Mouse (Mus musculus) limb, embryonic 15.5 days (tissue): ENCODE data around the gene Prkch. TPM values are rescaled to one million over a fixed set of nuclear protein-coding genes. Genes with fewer than 3 reads are reported as not detected.
A peak's percentile ranks its signal among the peaks of the same experiment; 100 is the strongest.

Source experiments
- ATAC-seq: fragments of 200-750 bp; cut with Nextera tagmentation; 2 replicates; pipeline ENCODE4 v1.8.0; 2017; ENCODE audit warnings: low read depth, moderate TSS enrichment; ENCODE audit not compliant: insufficient number of reproducible peaks, low FRiP score, low TSS enrichment
- H3K27ac ChIP-seq: fragments of 300-500 bp; sonication (generic); 2 replicates; pipeline ENCODE4 v1.5.1; 2015; ENCODE audit warnings: moderate library complexity, mild to moderate bottlenecking, inconsistent platforms
- H3K27me3 ChIP-seq: fragments of 300-500 bp; sonication (generic); 2 replicates; pipeline ENCODE4 v1.6.1; 2015; ENCODE audit warnings: inconsistent platforms
- H3K36me3 ChIP-seq: fragments of 300-500 bp; sonication (generic); 2 replicates; pipeline ENCODE4 v1.6.1; 2015; ENCODE audit warnings: inconsistent platforms
- H3K4me1 ChIP-seq: fragments of 300-500 bp; sonication (generic); 2 replicates; pipeline ENCODE4 v1.6.1; 2015; ENCODE audit warnings: inconsistent platforms
- H3K4me2 ChIP-seq: fragments of 300-500 bp; sonication (generic); 2 replicates; pipeline ENCODE4 v1.6.1; 2015; ENCODE audit warnings: mild to moderate bottlenecking, inconsistent platforms
- H3K4me3 ChIP-seq: fragments of 300-500 bp; sonication (generic); 2 replicates; pipeline ENCODE4 v1.5.1; 2015; ENCODE audit warnings: mild to moderate bottlenecking, inconsistent platforms
- H3K9ac ChIP-seq: fragments of 300-500 bp; sonication (generic); 2 replicates; pipeline ENCODE4 v1.6.1; 2015; ENCODE audit warnings: inconsistent platforms
- H3K9me3 ChIP-seq: fragments of 300-500 bp; sonication (generic); 2 replicates; pipeline ENCODE4 v1.6.1; 2016; ENCODE audit warnings: inconsistent platforms
- WGBS: fragments of 180-500 bp; shearing (Covaris S2); methylation state at CpG from one replicate; pipeline ENCODE4 v1.1.7; 2015; 5-methylcytosine and 5-hydroxymethylcytosine counted together
- polyA plus RNA-seq: library from polyadenylated mRNA; unstranded; fragments of >200 nt; fragmentation: Nextera tagmentation; extraction: Ambion mirVana; gene quantifications from 2 replicates; pipeline ENCODE4 v1.2.1, GENCODE M21; 2015

The Prkch gene
- polyA plus RNA-seq, 1 experiment from 2014 or later = 18.2 TPM

DNA sequence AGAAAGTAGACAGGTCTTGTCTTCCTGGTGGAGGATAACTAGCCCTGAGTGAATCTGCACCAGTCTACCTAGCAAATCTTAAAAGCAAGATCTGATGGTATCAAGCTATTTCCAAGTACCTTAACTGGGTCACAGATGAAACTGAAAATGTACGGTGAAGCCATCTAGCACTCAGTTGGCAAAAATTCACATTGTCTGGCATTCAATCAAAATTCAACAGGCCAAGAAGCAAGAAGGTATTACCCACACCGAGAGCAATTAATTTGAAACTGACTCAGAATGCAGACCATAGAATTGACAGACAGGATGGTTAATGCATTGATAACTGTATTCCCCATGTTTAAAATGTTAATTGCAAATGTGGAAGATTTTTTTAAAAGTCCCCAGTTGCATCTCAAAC lies 82.1 kb downstream of the Prkch start:
- Histone ChIP-seq H3K4me3 (no peak overlapping the region), H3K9ac (no peak overlapping the region), H3K9me3 (no peaks in the 10 kb centered on the region), H3K27ac (no peak overlapping the region), H3K4me1 (peaks cover 3% of the 10 kb centered on the region; the same call in 1 of the 2 replicates), H3K36me3 (no peaks in the 10 kb centered on the region), H3K4me2 (no peak overlapping the region), H3K27me3 (no peaks in the 10 kb centered on the region)
- no peak for ATAC-seq
- WGBS = 53% methylated on average over 2 of the region's 2 CpGs

DNA sequence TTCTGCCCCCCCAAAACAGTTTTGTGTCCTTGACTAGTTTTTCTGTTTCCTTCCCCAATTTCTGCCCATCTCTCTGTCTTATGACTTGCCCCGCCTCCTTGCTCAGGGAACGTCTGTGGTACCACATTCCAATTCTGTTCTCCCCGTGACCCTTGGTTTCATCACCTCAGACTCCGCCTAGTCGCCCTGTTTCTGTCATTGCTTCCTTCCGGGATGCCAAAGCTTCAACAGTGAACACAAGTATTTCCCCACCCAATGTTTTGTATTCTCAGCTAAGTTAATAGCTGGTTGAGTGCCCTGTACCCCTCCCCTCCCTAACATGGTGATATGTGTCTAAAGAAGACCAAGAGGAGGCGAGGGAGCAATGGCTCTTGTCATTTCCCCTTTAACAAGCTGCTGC lies 83.0 kb downstream of the Prkch start:
- ATAC-seq = no peak
- no peak overlapping the region for H3K9ac ChIP-seq
- peaks cover 8% of the 10 kb centered on the region; the same call in 1 of the 2 replicates for H3K4me1 ChIP-seq
- no peaks in the 10 kb centered on the region for H3K9me3 ChIP-seq
- no peaks in the 10 kb centered on the region for H3K27me3 ChIP-seq
- H3K27ac ChIP-seq = no peak overlapping the region
- H3K4me2 ChIP-seq = no peak overlapping the region
- no peak overlapping the region for H3K4me3 ChIP-seq
- 70% methylated on average over 7 of the region's 7 CpGs for WGBS
- no peaks in the 10 kb centered on the region for H3K36me3 ChIP-seq

DNA sequence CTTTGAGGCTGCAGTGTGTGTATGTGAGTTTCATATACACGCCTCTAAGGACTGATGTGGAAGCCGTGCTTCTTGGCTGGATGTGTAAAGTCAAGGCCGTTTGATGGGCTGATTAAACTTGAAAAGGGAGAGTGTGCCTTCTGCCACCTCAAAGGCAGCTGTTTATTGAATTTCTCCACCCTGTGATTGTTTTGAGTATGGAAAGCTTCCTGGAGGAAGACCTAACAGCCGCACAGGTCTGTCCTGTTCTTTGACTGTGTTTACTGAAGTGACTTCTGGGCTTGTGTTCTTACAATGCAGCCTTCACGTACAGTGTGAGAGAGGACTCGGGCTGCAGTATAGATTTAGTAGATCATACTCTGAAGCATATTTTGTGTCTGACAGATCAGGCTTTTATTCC lies 86.1 kb downstream of the Prkch start:
- H3K4me1 ChIP-seq = peaks cover 8% of the 10 kb centered on the region; the same call in 1 of the 2 replicates
- H3K9me3 ChIP-seq = no peaks in the 10 kb centered on the region
- H3K4me2 ChIP-seq = no peak overlapping the region
- WGBS = 70% methylated on average over 6 of the region's 6 CpGs
- H3K36me3 ChIP-seq = no peaks in the 10 kb centered on the region
- no peak for ATAC-seq
- H3K27ac ChIP-seq = no peak overlapping the region
- no peak overlapping the region for H3K9ac ChIP-seq
- no peak overlapping the region for H3K4me3 ChIP-seq
- no peaks in the 10 kb centered on the region for H3K27me3 ChIP-seq

DNA sequence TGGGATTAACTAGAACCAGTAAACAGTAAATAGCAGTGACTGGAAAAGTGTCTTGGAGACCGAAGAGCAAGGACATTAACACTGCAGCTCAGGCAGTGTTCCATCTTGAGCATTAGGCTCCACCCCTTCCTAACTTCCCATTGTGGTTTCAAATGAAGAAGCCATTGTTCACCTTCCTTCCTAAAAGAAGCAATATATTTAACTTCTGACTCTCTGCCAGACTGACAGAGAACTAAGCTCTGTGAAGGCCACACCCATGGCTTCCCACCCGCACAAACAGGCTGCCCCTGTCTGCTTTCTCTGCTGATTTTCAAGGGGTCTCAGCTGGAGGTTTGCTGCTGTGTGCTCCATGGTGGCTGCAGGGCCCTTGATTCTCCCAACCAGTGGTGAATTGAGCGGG lies 86.9 kb downstream of the Prkch start:
- WGBS = 38% methylated on average over 3 of the region's 3 CpGs

DNA sequence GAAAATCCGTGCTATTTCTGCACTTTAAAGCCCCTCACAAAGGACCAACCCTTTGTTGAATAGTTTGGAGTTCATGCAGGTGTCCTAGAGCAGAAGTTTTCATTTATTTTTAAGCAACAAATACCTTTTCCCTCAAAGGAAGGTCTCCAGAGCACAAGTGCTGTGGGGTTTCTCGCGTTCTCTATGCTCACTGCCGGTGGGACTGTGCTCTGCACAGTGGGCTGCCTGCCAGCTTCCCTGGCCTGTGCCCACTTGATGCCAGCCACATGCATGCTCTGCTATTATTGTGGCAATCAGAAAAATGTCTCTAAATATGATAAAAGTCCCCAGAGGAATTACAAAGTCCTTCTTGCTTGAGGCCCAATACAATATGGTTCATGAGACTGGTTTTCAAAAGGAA lies 87.4 kb downstream of the Prkch start:
- no peak overlapping the region for H3K4me2 ChIP-seq
- no peak overlapping the region for H3K4me3 ChIP-seq
- no peaks in the 10 kb centered on the region for H3K9me3 ChIP-seq
- no peaks in the 10 kb centered on the region for H3K27me3 ChIP-seq
- 51% methylated on average over 4 of the region's 4 CpGs for WGBS
- no peak for ATAC-seq
- H3K27ac ChIP-seq = 0 out of 2 replicates have a peak overlapping the region, but pooled peaks have one; percentile 2
- H3K9ac ChIP-seq = no peak overlapping the region
- H3K36me3 ChIP-seq = no peaks in the 10 kb centered on the region
- H3K4me1 ChIP-seq = peaks cover 8% of the 10 kb centered on the region; the same call in 1 of the 2 replicates

More for the DNA sequence above, 86.9 kb downstream of the Prkch start:
- Histone ChIP-seq H3K27ac (no peak overlapping the region), H3K27me3 (no peaks in the 10 kb centered on the region), H3K4me2 (no peak overlapping the region), H3K36me3 (no peaks in the 10 kb centered on the region), H3K4me3 (no peak overlapping the region), H3K9ac (no peak overlapping the region), H3K4me1 (peaks cover 8% of the 10 kb centered on the region; the same call in 1 of the 2 replicates), H3K9me3 (no peaks in the 10 kb centered on the region)
- ATAC-seq = no peak

DNA sequence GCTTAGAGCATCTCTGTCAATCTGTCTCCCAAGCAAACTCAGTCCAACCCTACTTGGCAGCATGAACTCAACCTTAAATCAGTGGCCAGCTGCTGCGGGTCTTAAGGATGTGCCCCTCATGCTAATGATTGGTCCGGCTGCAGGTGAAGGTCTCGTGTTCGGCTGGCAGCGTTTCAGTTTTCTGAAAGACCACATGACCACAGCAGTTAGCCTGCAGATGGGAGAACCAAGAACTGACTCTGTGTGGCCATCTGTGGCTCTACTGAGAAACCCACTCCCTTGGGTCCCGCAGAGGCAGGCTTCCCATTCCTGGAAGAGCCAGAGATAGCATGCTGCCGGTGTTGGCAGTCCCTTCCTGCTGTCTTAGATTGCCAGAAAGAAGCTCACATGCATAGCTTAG lies 89.2 kb downstream of the Prkch start:
- no peak for ATAC-seq
- Histone ChIP-seq H3K9ac (no peak overlapping the region), H3K27me3 (no peaks in the 10 kb centered on the region), H3K4me2 (no peak overlapping the region), H3K4me3 (no peak overlapping the region), H3K9me3 (no peaks in the 10 kb centered on the region), H3K4me1 (peaks cover 12% of the 10 kb centered on the region; the same call in 1 of the 2 replicates), H3K27ac (no peak overlapping the region), H3K36me3 (no peaks in the 10 kb centered on the region)
- 77% methylated on average over 7 of the region's 7 CpGs for WGBS

DNA sequence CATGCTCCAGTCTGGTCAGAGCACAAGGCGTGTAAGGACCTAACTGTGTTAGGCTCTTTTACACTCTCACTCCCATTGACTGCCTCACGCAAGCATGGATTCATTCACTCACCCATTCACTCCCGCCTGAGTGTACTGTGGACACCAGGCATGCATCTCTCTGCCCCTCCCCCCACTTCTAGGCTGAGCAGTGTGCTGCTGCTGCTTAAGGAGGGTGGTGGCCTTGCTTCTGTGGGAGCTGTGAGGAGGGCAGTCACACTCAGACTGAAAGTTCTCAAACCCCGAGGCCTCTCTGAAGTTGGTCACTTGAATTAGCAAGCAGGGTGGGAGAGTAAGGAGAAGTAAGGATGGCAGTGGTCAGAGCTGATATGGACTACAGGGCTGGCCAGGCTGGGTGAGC lies 90.6 kb downstream of the Prkch start:
- H3K9ac ChIP-seq = no peak overlapping the region
- 0 out of 2 replicates have a peak, but pooled peaks have one; percentile 4 for ATAC-seq
- H3K27ac ChIP-seq = no peak overlapping the region
- H3K27me3 ChIP-seq = no peaks in the 10 kb centered on the region
- no peaks in the 10 kb centered on the region for H3K36me3 ChIP-seq
- H3K4me2 ChIP-seq = no peak overlapping the region
- no peak overlapping the region for H3K4me3 ChIP-seq
- H3K4me1 ChIP-seq = peaks cover 12% of the 10 kb centered on the region; the same call in 1 of the 2 replicates
- no peaks in the 10 kb centered on the region for H3K9me3 ChIP-seq
- 66% methylated on average over 4 of the region's 4 CpGs for WGBS

DNA sequence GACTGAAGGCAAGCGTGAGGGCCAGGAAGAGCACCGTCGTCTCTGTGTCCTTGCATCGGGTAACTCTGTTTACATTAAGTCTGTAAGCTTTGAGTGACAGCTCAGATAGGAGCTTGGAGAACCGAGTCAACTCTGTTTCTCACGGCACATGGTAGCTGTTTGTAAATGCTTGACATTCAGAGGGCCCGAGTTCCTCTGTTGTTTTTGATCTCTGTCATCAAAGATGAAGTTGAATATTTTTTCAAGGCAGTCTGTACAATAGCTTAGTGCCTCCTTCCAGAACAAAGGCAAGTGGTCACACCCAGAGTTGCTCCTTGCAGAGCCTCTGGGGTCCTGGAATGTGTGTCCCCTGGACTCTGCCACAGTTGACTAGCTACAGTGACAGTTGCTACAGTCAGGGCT lies 94.8 kb downstream of the Prkch start:
- H3K4me1 ChIP-seq = 0 out of 2 replicates have a peak, but pooled peaks cover 4% of the 10 kb centered on the region
- no peak for ATAC-seq
- no peaks in the 10 kb centered on the region for H3K9me3 ChIP-seq
- no peaks in the 10 kb centered on the region for H3K36me3 ChIP-seq
- H3K9ac ChIP-seq = no peak overlapping the region
- no peak overlapping the region for H3K4me2 ChIP-seq
- 31% methylated on average over 7 of the region's 7 CpGs for WGBS
- no peaks in the 10 kb centered on the region for H3K27me3 ChIP-seq
- no peak overlapping the region for H3K27ac ChIP-seq
- no peak overlapping the region for H3K4me3 ChIP-seq

DNA sequence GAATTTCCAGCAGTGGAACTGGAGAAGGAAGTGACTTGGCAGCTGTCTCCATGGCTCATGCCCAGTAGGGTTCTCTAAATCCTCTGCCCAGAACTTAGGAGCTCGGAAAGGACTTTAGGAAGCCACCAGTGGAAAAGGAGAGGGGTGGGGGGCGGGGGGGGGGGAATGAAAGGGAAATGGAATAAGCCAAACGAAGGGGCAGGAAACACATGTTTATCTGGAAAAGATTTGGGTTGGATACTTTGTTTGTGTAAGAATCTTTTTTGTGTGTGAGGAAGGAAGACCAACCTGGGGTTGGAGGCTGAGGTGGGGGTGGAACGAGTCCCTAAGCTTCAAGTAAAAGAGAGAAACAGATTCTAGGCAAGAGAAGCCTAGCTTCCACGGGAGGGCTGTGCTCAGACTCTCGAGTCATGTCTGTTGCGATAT lies 98.3 kb downstream of the Prkch start:
- Histone ChIP-seq H3K9ac (no peak overlapping the region), H3K27ac (no peak overlapping the region), H3K4me3 (no peak overlapping the region), H3K4me2 (no peak overlapping the region), H3K27me3 (no peaks in the 10 kb centered on the region), H3K4me1 (peaks cover 8% of the 10 kb centered on the region), H3K9me3 (no peaks in the 10 kb centered on the region), H3K36me3 (no peaks in the 10 kb centered on the region)
- ATAC-seq = no peak
- WGBS = 61% methylated on average over 7 of the region's 7 CpGs

DNA sequence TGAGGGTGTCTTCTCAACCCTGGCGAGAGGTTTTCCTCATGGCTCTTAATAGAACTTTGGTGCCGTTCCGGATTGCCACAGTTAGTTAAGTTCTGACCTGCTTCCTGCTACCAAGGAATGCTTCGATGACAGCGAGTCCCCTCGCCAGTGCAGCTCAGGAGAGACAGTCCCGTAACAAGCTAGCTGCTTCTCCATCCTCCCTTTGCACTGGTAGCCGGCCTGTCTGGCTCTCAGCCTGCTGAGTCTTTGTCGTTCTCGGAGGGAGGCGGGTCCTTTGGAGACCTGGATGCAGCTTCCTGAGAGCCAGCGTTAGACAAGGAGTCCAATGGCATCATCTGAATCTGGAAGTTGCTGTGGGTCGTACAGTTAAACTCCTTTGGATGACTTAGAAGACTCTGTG lies 101.3 kb downstream of the Prkch start:
- ATAC-seq = no peak
- WGBS = 78% methylated on average over 13 of the region's 13 CpGs
- peaks cover 9% of the 10 kb centered on the region for H3K4me1 ChIP-seq
- H3K4me2 ChIP-seq = no peak overlapping the region
- H3K9ac ChIP-seq = no peak overlapping the region
- no peak overlapping the region for H3K4me3 ChIP-seq
- H3K27ac ChIP-seq = no peak overlapping the region
- H3K9me3 ChIP-seq = no peaks in the 10 kb centered on the region
- H3K27me3 ChIP-seq = no peaks in the 10 kb centered on the region
- no peaks in the 10 kb centered on the region for H3K36me3 ChIP-seq

DNA sequence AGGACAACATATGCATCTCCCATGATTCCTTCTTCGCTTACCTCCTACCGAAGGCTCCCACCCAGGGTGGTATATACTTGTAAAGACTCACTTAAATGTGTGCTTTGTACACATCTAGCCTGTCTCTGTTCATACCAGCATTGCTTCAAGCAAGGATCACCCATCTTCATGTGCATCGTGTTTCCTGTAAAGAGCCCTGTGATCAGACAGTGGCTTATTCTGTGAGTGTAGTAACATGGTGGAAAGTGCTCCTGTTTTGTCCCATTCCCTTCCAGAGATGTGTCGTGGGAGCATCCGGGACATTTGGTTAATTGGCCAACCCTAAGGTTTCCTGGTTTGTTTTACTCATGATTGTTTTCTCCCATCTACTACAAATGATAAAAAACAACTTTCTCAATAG lies 101.9 kb downstream of the Prkch start:
- H3K4me3 ChIP-seq = no peak overlapping the region
- no peak overlapping the region for H3K4me2 ChIP-seq
- H3K27ac ChIP-seq = no peak overlapping the region
- ATAC-seq = no peak
- no peaks in the 10 kb centered on the region for H3K36me3 ChIP-seq
- H3K9ac ChIP-seq = no peak overlapping the region
- 90% methylated on average over 5 of the region's 5 CpGs for WGBS
- no peaks in the 10 kb centered on the region for H3K9me3 ChIP-seq
- no peaks in the 10 kb centered on the region for H3K27me3 ChIP-seq
- peaks cover 9% of the 10 kb centered on the region for H3K4me1 ChIP-seq

DNA sequence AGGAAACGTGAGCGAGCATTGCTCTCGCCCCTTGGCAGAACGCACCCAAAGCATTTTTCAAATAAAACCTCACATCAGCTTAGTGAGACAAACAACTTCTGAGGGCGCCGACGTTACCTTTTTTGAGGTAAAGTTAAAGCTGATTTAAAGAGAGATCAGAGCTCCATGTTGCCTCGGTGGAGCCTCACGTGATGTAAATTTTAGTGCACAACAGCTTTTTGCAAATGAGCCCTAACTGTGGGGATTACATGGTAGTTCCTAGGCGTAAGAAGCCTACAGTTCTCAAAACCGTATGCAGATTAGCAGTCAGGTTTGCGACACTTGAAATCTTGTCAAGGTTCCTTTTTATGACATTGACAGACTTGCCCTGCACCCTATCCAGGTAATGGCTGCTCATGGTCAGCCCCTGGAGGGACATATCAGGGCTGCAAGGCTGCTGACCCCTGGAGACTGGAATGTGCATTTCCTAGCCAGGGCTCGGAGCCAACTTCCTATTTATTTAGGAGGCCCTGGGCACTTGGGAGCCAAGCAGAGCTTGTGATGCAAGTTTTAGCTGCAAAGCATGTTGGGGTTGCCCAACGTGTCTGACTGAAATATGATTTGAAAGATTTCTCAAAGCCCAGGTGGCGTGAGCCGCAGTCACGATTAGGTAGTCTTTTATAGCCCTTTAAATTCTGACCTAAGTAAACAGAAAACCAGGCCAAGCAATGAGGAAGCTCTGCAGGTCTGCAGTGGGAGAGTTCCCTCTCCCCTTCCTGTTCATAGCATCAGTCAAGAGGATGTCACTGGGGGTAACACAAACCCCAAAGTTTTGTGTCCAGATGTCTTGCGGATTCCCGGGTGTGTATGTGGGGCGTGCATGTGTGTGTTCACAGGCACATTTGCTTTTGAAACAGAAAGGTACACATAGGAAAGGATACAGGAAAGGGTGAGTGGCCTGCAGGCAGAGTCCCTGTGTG lies 102.8 kb downstream of the Prkch start:
- 46% methylated on average over 20 of the region's 20 CpGs for WGBS
- no peak overlapping the region for H3K4me3 ChIP-seq
- no peak for ATAC-seq

More for the DNA sequence above, 102.8 kb downstream of the Prkch start:
- Histone ChIP-seq H3K9me3 (no peaks in the 10 kb centered on the region), H3K4me1 (peaks cover 9% of the 10 kb centered on the region), H3K9ac (no peak overlapping the region), H3K36me3 (no peaks in the 10 kb centered on the region), H3K4me2 (no peak overlapping the region), H3K27me3 (no peaks in the 10 kb centered on the region), H3K27ac (0 out of 2 replicates have a peak overlapping the region, but pooled peaks have one; percentile 24)
